Mouse (Mus musculus): ENCODE data around the gene Suclg2. TPM values are rescaled to one million over a fixed set of nuclear protein-coding genes. Genes with fewer than 3 reads are reported as not detected.

The Suclg2 gene
- total and polyA plus RNA-seq, 3 experiments: 29.6 to 73.1 (median 48.4) TPM

- TF ChIP-seq POLR2AphosphoS5 (IDR thresholded peaks at IDR 0.05; ENCODE audit: insufficient replicate concordance, low read depth, low read length) (no peak), TAL1 (conservative IDR thresholded peaks at IDR 0.05; ENCODE audit: low read depth, low read length) (no peak), GATA1 (IDR thresholded peaks at IDR 0.05; ENCODE audit: borderline replicate concordance, low read length) (no peak), CTCF (IDR thresholded peaks at IDR 0.05; ENCODE audit: low read depth, low read length) (no peak), GATA2 (IDR thresholded peaks at IDR 0.05; ENCODE audit: borderline replicate concordance, low read depth, low read length) (no peak)
- Histone ChIP-seq H3K27me3 (ENCODE audit: insufficient read depth, low read length) (no peaks in the 10 kb centered on the region), H3K4me3 (ENCODE audit: low read depth, low read length) (no peak overlapping the region), H3K36me3 (replicated peaks) (peaks cover 62% of the 10 kb centered on the region), H3K9me3 (replicated peaks) (no peaks in the 10 kb centered on the region), H3K4me1 (ENCODE audit: insufficient read depth, low read depth, low read length) (peaks cover 19% of the 10 kb centered on the region)
- DNase-seq (ENCODE audit: low spot score) (no peak), ATAC-seq (ENCODE audit: extremely low read depth, insufficient number of reproducible peaks, low FRiP score, poor library complexity, severe bottlenecking) (no peak)
Measured at GRCm38 (mm10) chr6:95702200-95702599, 16.4 kb downstream of the Suclg2 start.

DNA sequence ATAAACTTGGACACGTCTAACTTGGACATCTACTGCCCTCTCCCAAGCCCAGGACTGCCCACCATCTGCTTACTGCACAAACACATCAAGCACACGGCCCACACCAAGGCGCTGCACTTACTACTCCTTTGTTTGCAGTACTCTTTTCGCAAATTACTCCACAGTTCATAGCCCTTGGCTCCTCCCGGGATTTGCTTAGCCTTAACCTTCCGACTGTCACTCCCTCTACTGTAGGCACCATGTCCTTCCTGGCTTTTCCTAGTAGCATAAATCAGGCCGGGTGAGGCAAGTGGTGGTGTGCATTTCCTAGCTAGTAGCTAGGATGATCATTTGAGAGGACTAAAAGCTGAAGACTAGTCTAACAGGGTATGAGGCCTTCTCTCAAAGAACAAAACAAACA is 16.8 kb downstream of the Suclg2 start:
- no peak overlapping the region for H3K4me3 ChIP-seq (ENCODE audit: low read depth, low read length)
- H3K9me3 ChIP-seq (replicated peaks): no peaks in the 10 kb centered on the region
- peaks cover 58% of the 10 kb centered on the region for H3K36me3 ChIP-seq (replicated peaks)
- peaks cover 19% of the 10 kb centered on the region for H3K4me1 ChIP-seq (ENCODE audit: insufficient read depth, low read depth, low read length)
- TF ChIP-seq POLR2AphosphoS5 (IDR thresholded peaks at IDR 0.05; ENCODE audit: insufficient replicate concordance, low read depth, low read length): no peak
- TF ChIP-seq TAL1 (conservative IDR thresholded peaks at IDR 0.05; ENCODE audit: low read depth, low read length): no peak
- TF ChIP-seq GATA1 (IDR thresholded peaks at IDR 0.05; ENCODE audit: borderline replicate concordance, low read length): no peak
- no peak for TF ChIP-seq GATA2 (IDR thresholded peaks at IDR 0.05; ENCODE audit: borderline replicate concordance, low read depth, low read length)
- no peak for TF ChIP-seq CTCF (IDR thresholded peaks at IDR 0.05; ENCODE audit: low read depth, low read length)
- ATAC-seq (ENCODE audit: extremely low read depth, insufficient number of reproducible peaks, low FRiP score, poor library complexity, severe bottlenecking) (no peak), DNase-seq (ENCODE audit: low spot score) (no peak)
- no peaks in the 10 kb centered on the region for H3K27me3 ChIP-seq (ENCODE audit: insufficient read depth, low read length)

DNA sequence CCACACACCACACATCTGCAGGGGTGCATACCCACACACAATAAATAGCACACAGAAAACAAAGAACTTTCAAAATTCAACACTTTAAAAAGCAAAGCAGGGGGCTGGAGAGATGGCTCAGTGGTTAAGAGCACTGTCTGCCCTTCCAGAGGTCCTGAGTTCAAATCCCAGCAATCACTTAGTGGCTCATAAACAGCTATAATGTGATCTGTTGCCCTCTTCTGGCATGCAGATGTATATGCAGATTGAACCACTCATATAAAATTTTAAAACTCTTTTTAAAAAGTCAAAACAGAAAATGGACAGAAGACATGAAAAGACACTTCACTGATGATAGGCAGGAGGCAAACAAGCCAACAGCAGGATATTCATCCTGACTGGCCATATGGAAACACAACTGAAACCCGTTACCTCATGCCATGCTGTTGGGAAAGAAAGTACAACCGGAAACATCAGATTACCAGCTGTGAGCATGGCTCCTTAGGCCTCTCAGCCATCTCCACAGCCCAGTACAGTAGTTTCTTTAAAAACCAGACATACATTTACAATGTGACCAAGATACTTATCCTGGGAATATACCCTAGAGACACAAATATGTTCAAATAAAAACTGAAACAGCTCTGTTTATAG is 17.5 kb downstream of the Suclg2 start:
- Histone ChIP-seq H3K4me1 (ENCODE audit: insufficient read depth, low read depth, low read length) (peaks cover 19% of the 10 kb centered on the region), H3K4me3 (ENCODE audit: low read depth, low read length) (no peak overlapping the region), H3K9me3 (replicated peaks) (no peaks in the 10 kb centered on the region), H3K36me3 (replicated peaks) (peaks cover 55% of the 10 kb centered on the region), H3K27me3 (ENCODE audit: insufficient read depth, low read length) (no peaks in the 10 kb centered on the region)
- DNase-seq (ENCODE audit: low spot score) (no peak), ATAC-seq (ENCODE audit: extremely low read depth, insufficient number of reproducible peaks, low FRiP score, poor library complexity, severe bottlenecking) (no peak)
- TF ChIP-seq GATA2 (IDR thresholded peaks at IDR 0.05; ENCODE audit: borderline replicate concordance, low read depth, low read length): no peak
- no peak for TF ChIP-seq TAL1 (conservative IDR thresholded peaks at IDR 0.05; ENCODE audit: low read depth, low read length)

DNA sequence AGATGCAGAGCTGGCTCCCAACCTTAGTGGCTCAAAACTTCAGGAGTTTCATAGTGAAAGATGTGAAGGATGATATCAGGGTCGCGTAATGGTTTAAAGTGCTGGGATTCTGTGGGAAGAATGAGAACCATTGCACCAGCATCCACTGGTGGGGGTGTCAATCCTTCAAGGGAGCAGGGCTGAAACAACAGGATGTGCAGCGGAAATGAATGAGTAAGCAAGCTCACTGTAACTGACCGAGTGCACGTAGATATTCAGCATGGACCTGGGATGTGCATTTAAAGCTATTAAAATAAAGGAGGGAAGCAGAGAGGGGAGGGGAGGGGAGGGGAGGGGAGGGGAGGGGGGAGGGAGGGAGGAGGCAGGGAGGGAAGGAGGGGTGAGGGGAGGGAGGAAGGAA is 18.4 kb downstream of the Suclg2 start:
- no peak for TF ChIP-seq TAL1 (conservative IDR thresholded peaks at IDR 0.05; ENCODE audit: low read depth, low read length)
- TF ChIP-seq GATA1 (IDR thresholded peaks at IDR 0.05; ENCODE audit: borderline replicate concordance, low read length): no peak
- no peak for TF ChIP-seq POLR2AphosphoS5 (IDR thresholded peaks at IDR 0.05; ENCODE audit: insufficient replicate concordance, low read depth, low read length)
- TF ChIP-seq CTCF (IDR thresholded peaks at IDR 0.05; ENCODE audit: low read depth, low read length): no peak
- TF ChIP-seq GATA2 (IDR thresholded peaks at IDR 0.05; ENCODE audit: borderline replicate concordance, low read depth, low read length): no peak
- H3K27me3 ChIP-seq (ENCODE audit: insufficient read depth, low read length): no peaks in the 10 kb centered on the region
- ATAC-seq (ENCODE audit: extremely low read depth, insufficient number of reproducible peaks, low FRiP score, poor library complexity, severe bottlenecking): no peak
- no peaks in the 10 kb centered on the region for H3K9me3 ChIP-seq (replicated peaks)
- H3K4me1 ChIP-seq (ENCODE audit: insufficient read depth, low read depth, low read length): peaks cover 22% of the 10 kb centered on the region
- no peak for DNase-seq (ENCODE audit: low spot score)
- no peak overlapping the region for H3K4me3 ChIP-seq (ENCODE audit: low read depth, low read length)
- H3K36me3 ChIP-seq (replicated peaks): peaks cover 52% of the 10 kb centered on the region

DNA sequence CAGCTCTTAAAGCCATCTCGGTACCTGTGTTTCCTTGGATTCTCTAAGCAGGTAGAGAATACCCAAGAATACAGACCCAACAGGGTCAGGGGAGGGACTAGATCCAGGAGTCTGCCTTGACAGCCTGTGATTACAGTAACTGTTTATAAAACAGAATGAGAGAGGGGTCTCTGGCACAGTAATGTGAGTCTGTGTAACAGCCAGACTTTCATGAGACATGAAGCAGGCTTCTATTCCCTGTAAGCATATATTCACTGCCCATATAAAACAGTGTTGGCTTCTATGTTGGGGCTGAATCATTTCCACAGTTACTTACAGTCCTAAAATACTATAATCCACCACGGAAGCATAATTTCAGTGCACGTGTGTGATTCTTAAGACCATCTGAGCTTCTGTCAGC is 19.3 kb downstream of the Suclg2 start:
- Histone ChIP-seq H3K27me3 (ENCODE audit: insufficient read depth, low read length) (no peaks in the 10 kb centered on the region), H3K9me3 (replicated peaks) (no peaks in the 10 kb centered on the region), H3K36me3 (replicated peaks) (peaks cover 51% of the 10 kb centered on the region), H3K4me3 (ENCODE audit: low read depth, low read length) (no peak overlapping the region), H3K4me1 (ENCODE audit: insufficient read depth, low read depth, low read length) (peaks cover 27% of the 10 kb centered on the region)
- no peak for ATAC-seq (ENCODE audit: extremely low read depth, insufficient number of reproducible peaks, low FRiP score, poor library complexity, severe bottlenecking)
- no peak for DNase-seq (ENCODE audit: low spot score)
- TF ChIP-seq TAL1 (conservative IDR thresholded peaks at IDR 0.05; ENCODE audit: low read depth, low read length) (no peak), GATA2 (IDR thresholded peaks at IDR 0.05; ENCODE audit: borderline replicate concordance, low read depth, low read length) (no peak), CTCF (IDR thresholded peaks at IDR 0.05; ENCODE audit: low read depth, low read length) (no peak), GATA1 (IDR thresholded peaks at IDR 0.05; ENCODE audit: borderline replicate concordance, low read length) (no peak), POLR2AphosphoS5 (IDR thresholded peaks at IDR 0.05; ENCODE audit: insufficient replicate concordance, low read depth, low read length) (no peak)

DNA sequence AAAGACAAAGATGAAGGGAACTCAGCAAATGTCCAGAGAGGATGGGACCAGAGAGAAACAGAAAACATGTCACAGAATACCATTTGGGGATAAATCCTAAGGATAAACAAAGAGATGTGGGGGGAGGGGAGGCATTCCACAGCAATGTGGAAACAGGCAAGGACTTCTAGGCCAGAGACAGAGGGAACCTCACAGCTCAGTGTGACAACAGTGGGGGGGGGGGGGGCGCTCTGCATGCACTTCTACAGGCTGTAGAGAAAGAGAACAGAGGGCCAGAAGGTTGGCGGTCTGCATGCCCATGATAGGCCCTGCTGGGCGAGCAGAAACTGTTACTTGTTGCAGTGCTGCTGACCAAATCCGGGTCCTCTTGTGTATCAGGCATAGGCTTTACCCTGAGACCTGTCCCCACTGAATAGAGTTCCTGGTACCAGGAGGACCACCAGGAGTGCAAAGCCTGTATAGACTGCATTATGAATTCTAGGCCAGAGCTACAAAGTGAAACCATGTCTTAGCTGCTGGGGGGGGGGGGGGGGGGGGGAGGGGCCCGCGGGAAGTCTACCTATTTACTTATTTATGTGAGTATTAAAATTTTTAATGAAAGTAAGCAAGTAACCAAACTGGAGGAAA is 20.0 kb downstream of the Suclg2 start:
- Histone ChIP-seq H3K36me3 (replicated peaks) (peaks cover 48% of the 10 kb centered on the region), H3K27me3 (ENCODE audit: insufficient read depth, low read length) (no peaks in the 10 kb centered on the region), H3K4me1 (ENCODE audit: insufficient read depth, low read depth, low read length) (peaks cover 27% of the 10 kb centered on the region), H3K9me3 (replicated peaks) (no peaks in the 10 kb centered on the region), H3K4me3 (ENCODE audit: low read depth, low read length) (no peak overlapping the region; the same call in 1 of the 2 replicates)
- no peak for TF ChIP-seq TAL1 (conservative IDR thresholded peaks at IDR 0.05; ENCODE audit: low read depth, low read length)
- no peak for TF ChIP-seq CTCF (IDR thresholded peaks at IDR 0.05; ENCODE audit: low read depth, low read length)
- no peak for TF ChIP-seq POLR2AphosphoS5 (IDR thresholded peaks at IDR 0.05; ENCODE audit: insufficient replicate concordance, low read depth, low read length)
- TF ChIP-seq GATA2 (IDR thresholded peaks at IDR 0.05; ENCODE audit: borderline replicate concordance, low read depth, low read length): no peak
- no peak for TF ChIP-seq GATA1 (IDR thresholded peaks at IDR 0.05; ENCODE audit: borderline replicate concordance, low read length)
- ATAC-seq (ENCODE audit: extremely low read depth, insufficient number of reproducible peaks, low FRiP score, poor library complexity, severe bottlenecking): no peak
- no peak for DNase-seq (ENCODE audit: low spot score)
